Mouse (Mus musculus): Measurements from ENCODE around the gene 1700020A23Rik. TPM values are rescaled to one million over a fixed set of nuclear protein-coding genes. Genes with fewer than 3 reads are reported as not detected.

1700020A23Rik gene
- total and polyA plus RNA-seq, 3 experiments, result not detected

- H3K4me1 ChIP-seq (ENCODE audit: control insufficient read depth in 1 of 2, insufficient read depth in 2 of 2, low read length in 2 of 2), result no peaks in the 10 kb centered on the region
- TF ChIP-seq POLR2AphosphoS2 (IDR thresholded peaks at IDR 0.05; ENCODE audit: low read length), result no peak
- TF ChIP-seq UBTF (IDR thresholded peaks at IDR 0.05; ENCODE audit: borderline replicate concordance, insufficient read depth, low read depth, low read length), result no peak
- TF ChIP-seq NELFE (IDR thresholded peaks at IDR 0.05; ENCODE audit: low read depth, low read length), result no peak
- TF ChIP-seq EP300 (IDR thresholded peaks at IDR 0.05; ENCODE audit: low read depth in 1 of 2, low read length in 2 of 2), result no peak
- TF ChIP-seq SMC3 (IDR thresholded peaks at IDR 0.05; ENCODE audit: low read depth, low read length), result no peak
- TF ChIP-seq CHD1 (IDR thresholded peaks at IDR 0.05; ENCODE audit: low read depth, low read length), result no peak
- TF ChIP-seq TCF12 (IDR thresholded peaks at IDR 0.05; ENCODE audit: low read depth, low read length), result no peak
- TF ChIP-seq ZNF384 (IDR thresholded peaks at IDR 0.05; ENCODE audit: low read depth, low read length), result no peak
- no peak for TF ChIP-seq TAL1 (IDR thresholded peaks at IDR 0.05; ENCODE audit: low read length)
- no peak for TF ChIP-seq GATA1 (IDR thresholded peaks at IDR 0.05; ENCODE audit: low read depth, low read length)
- no peak overlapping the region for H3K27ac ChIP-seq (ENCODE audit: control insufficient read depth, low read depth, low read length)
- no peak overlapping the region for H3K4me3 ChIP-seq (ENCODE audit: control insufficient read depth in 1 of 2, insufficient read depth in 1 of 2, low read depth in 2 of 2, low read length in 2 of 2)
- H3K9ac ChIP-seq (ENCODE audit: control insufficient read depth, low read depth, low read length, poor library complexity, severe bottlenecking), result no peak overlapping the region
- no peaks in the 10 kb centered on the region for H3K36me3 ChIP-seq (ENCODE audit: control insufficient read depth in 1 of 2, insufficient read depth in 2 of 2, low read length in 2 of 2)
- no peaks in the 10 kb centered on the region for H3K79me2 ChIP-seq (ENCODE audit: control insufficient read depth, insufficient read depth, low read length, poor library complexity)
- no peaks in the 10 kb centered on the region for H3K9me3 ChIP-seq (replicated peaks; ENCODE audit: insufficient read depth, low read length)
- no peak for DNase-seq (ENCODE audit: low read depth, low spot score)
- H3K27me3 ChIP-seq (ENCODE audit: control insufficient read depth in 1 of 2, insufficient read depth in 2 of 2, low read length in 2 of 2), result peaks cover 6 to 11% of the 10 kb centered on the region in 2 experiments
These were observed 21.2 kb upstream of the 1700020A23Rik start for GRCm38 (mm10) chr2:130383895-130384294.

- no peaks in the 10 kb centered on the region for H3K9me3 ChIP-seq (replicated peaks; ENCODE audit: insufficient read depth, low read length)
- H3K4me3 ChIP-seq (ENCODE audit: control insufficient read depth in 1 of 2, insufficient read depth in 1 of 2, low read depth in 2 of 2, low read length in 2 of 2), result no peak overlapping the region
- TF ChIP-seq RCOR1 (IDR thresholded peaks at IDR 0.05; ENCODE audit: low read depth, low read length) (no peak), CTCF (IDR thresholded peaks at IDR 0.05 in 2 of 3, conservative IDR thresholded peaks at IDR 0.05 in 1 of 3; ENCODE audit: control insufficient read depth in 1 of 3, insufficient read depth in 1 of 3, low read depth in 2 of 3, low read length in 3 of 3, poor library complexity in 1 of 3, severe bottlenecking in 1 of 3) (no peak), ETS1 (IDR thresholded peaks at IDR 0.05; ENCODE audit: low read depth, low read length) (no peak), HCFC1 (IDR thresholded peaks at IDR 0.05; ENCODE audit: low read depth, low read length) (no peak), CHD2 (IDR thresholded peaks at IDR 0.05; ENCODE audit: low read length) (no peak), E2F4 (IDR thresholded peaks at IDR 0.05; ENCODE audit: borderline replicate concordance, low read depth, low read length) (no peak), MYB (IDR thresholded peaks at IDR 0.05; ENCODE audit: low read depth, low read length) (no peak), ZMIZ1 (IDR thresholded peaks at IDR 0.05; ENCODE audit: low read depth, low read length) (no peak), TBP (IDR thresholded peaks at IDR 0.05; ENCODE audit: low read depth, low read length) (no peak), SIN3A (IDR thresholded peaks at IDR 0.05; ENCODE audit: low read length) (no peak), POLR2AphosphoS2 (IDR thresholded peaks at IDR 0.05; ENCODE audit: low read length) (no peak), ELF1 (IDR thresholded peaks at IDR 0.05; ENCODE audit: low read depth, low read length) (no peak)
- H3K9ac ChIP-seq (ENCODE audit: control insufficient read depth, low read depth, low read length, poor library complexity, severe bottlenecking), result no peak overlapping the region
- H3K27ac ChIP-seq (ENCODE audit: control insufficient read depth, low read depth, low read length), result no peak overlapping the region
- H3K4me1 ChIP-seq (ENCODE audit: control insufficient read depth in 1 of 2, insufficient read depth in 2 of 2, low read length in 2 of 2), result peaks cover 0 to 6% of the 10 kb centered on the region in 2 experiments; a peak in 1 of 4 replicates
- peaks cover 0 to 5% of the 10 kb centered on the region in 2 experiments; a peak in 1 of 4 replicates for H3K36me3 ChIP-seq (ENCODE audit: control insufficient read depth in 1 of 2, insufficient read depth in 2 of 2, low read length in 2 of 2)
- DNase-seq (ENCODE audit: low read depth, low spot score), result no peak
- no peaks in the 10 kb centered on the region for H3K79me2 ChIP-seq (ENCODE audit: control insufficient read depth, insufficient read depth, low read length, poor library complexity)
- peaks cover 3 to 5% of the 10 kb centered on the region in 2 experiments for H3K27me3 ChIP-seq (ENCODE audit: control insufficient read depth in 1 of 2, insufficient read depth in 2 of 2, low read length in 2 of 2)
These were observed 18.8 kb upstream of the 1700020A23Rik start for GRCm38 (mm10) chr2:130386212-130386611.

Data from MEL (cell line).